Mouse (Mus musculus) forebrain, embryonic 14.5 days (tissue): ENCODE measurements around the gene Kctd13. TPM values are rescaled to one million over a fixed set of nuclear protein-coding genes. Genes with fewer than 3 reads are reported as not detected.
"Not testable (repeated sequence)": the region's sequence is repeated elsewhere in the genome, so short reads cannot be mapped to it uniquely, and the experiment has no call there.

ENCODE experiments used
- ATAC-seq: fragments of 200-750 bp; cut with Nextera tagmentation; 2 replicates; pipeline ENCODE4 v1.8.0; 2017; ENCODE audit warnings: mild to moderate bottlenecking, moderate library complexity
- DNase-seq: peaks from one replicate; pipeline ENCODE4 v3.0.0-alpha.2; 2015; ENCODE audit warnings: low spot score
- H3K27ac ChIP-seq: fragments of 300-500 bp; sonication (generic); 2 replicates; pipeline ENCODE4 v1.5.1; 2014; ENCODE audit warnings: low read depth, mild to moderate bottlenecking, control low read depth, low read length, moderate library complexity
- H3K27me3 ChIP-seq: fragments of 300-500 bp; sonication (generic); replicated peaks from 2 replicates; pipeline ENCODE4 v1.6.1; 2014; ENCODE audit warnings: low read length, control low read depth, mixed read lengths; ENCODE audit not compliant: control insufficient read depth, insufficient read depth
- H3K36me3 ChIP-seq: fragments of 300-500 bp; sonication (generic); 2 replicates; pipeline ENCODE4 v1.6.1; 2014; ENCODE audit warnings: low read length, control low read depth; ENCODE audit not compliant: control insufficient read depth, insufficient read depth
- H3K4me1 ChIP-seq: fragments of 300-500 bp; sonication (generic); 2 replicates; pipeline ENCODE4 v1.6.1; 2014; ENCODE audit warnings: antibody characterized with exemption, low read length, control low read depth; ENCODE audit not compliant: control insufficient read depth, insufficient read depth
- H3K4me2 ChIP-seq: fragments of 300-500 bp; sonication (generic); 2 replicates; pipeline ENCODE4 v1.6.1; 2014; ENCODE audit warnings: mild to moderate bottlenecking, control low read depth, low read length
- H3K4me3 ChIP-seq: fragments of 300-500 bp; sonication (generic); 2 replicates; pipeline ENCODE4 v1.5.1; 2014; ENCODE audit warnings: low read depth, low read length, control low read depth
- H3K9ac ChIP-seq: fragments of 300-500 bp; sonication (generic); 2 replicates; pipeline ENCODE4 v1.6.1; 2014; ENCODE audit warnings: mild to moderate bottlenecking, low read length, control low read depth, moderate library complexity
- H3K9me3 ChIP-seq: fragments of 300-500 bp; sonication (generic); replicated peaks from 2 replicates; pipeline ENCODE4 v1.6.1; 2016; ENCODE audit warnings: low read length, control low read depth, mixed read lengths; ENCODE audit not compliant: control insufficient read depth
- WGBS: fragments of 180-500 bp; shearing (Covaris S2); extraction: QIAGEN DNeasy Blood & Tissue Kit; methylation state at CpG from one replicate; pipeline ENCODE4 v1.1.7; 2014; 5-methylcytosine and 5-hydroxymethylcytosine counted together
- polyA plus RNA-seq: library from polyadenylated mRNA; unstranded; fragments of >200 nt; fragmentation: Nextera tagmentation; extraction: Ambion mirVana; gene quantifications from 2 replicates; pipeline ENCODE4 v1.2.1, GENCODE M21; 2014

The Kctd13 gene
- polyA plus RNA-seq, 1 experiment from 2014 or later, result 69.3 TPM

DNA sequence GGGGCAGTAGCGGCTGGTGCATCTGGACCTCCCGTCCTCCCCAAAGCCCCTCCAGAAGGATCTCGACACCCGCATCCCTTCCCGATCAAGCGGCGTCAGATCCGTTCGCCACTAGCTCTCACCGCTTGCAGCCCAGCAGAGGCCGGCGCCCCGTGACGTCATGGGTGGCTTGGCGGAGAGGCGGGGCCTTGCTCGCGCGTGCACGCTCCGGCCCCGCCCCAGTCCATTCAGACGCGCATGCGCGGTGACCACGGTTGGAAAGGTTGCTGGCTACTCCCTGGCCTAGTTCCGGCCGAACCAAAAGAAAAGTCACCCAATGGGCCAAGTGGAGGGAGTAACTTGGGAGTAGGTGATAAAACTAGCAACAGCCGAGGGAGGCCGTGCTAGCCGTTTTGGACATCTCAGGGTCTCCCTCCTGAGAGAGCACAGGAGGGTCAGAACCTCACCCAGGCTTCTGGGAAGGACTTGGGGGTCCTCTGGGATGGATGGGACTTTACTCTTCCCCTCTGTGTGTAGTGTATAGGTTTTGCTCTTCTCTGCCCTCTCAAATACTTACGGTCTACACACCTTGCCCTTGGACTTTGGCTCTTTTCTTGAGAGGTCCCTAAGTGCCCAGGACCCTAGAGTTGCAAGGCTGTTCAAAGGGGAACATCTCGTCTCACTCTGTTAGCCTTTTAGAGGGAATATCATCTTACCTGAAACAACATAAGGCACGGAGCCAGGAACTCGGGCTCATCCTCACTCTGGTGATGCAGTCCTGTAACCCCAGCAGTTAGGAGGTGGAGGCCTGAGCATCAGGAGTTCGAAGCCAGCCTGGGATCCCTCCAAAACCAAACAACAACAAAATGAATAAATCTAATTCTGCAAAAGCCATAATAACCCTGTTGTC, 30.3 kb upstream of the Kctd13 start:
- peak overlapping the region; percentile 72 for H3K27ac ChIP-seq
- WGBS, result 14% methylated on average over 37 of the region's 37 CpGs
- H3K4me3 ChIP-seq, result peak overlapping the region; percentile 55
- ATAC-seq (peak; percentile 97), DNase-seq (peak; percentile 94)
- H3K9me3 ChIP-seq, result no peaks in the 10 kb centered on the region
- no peaks in the 10 kb centered on the region for H3K27me3 ChIP-seq
- peak overlapping the region; percentile 58 for H3K4me2 ChIP-seq
- H3K4me1 ChIP-seq, result peaks cover 11% of the 10 kb centered on the region; the same call in 1 of the 2 replicates
- no peaks in the 10 kb centered on the region for H3K36me3 ChIP-seq
- H3K9ac ChIP-seq, result peak overlapping the region; percentile 78

DNA sequence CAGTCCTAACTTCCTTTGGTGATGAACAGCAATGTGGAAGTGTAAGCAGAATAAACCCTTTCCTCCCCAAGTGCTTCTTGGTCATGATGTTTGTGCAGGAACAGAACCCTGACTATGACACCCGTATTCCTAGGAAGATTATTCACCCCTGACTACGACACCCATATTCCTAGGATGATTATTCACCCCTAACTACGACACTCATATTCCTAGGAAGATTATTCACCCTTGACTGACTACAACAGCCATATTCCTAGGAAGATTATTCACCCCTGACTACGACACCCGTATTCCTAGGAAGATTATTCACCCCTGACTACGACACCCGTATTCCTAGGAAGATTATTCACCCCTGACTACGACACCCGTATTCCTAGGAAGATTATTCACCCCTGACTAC, 28.9 kb upstream of the Kctd13 start:
- not testable (repeated sequence) for H3K9ac ChIP-seq, H3K9me3 ChIP-seq, DNase-seq, ATAC-seq, H3K36me3 ChIP-seq, H3K4me2 ChIP-seq, H3K27ac ChIP-seq, H3K27me3 ChIP-seq, H3K4me3 ChIP-seq
- peaks cover 11% of the 10 kb centered on the region; the same call in 1 of the 2 replicates for H3K4me1 ChIP-seq
- 96% methylated on average over 7 of the region's 9 CpGs for WGBS

DNA sequence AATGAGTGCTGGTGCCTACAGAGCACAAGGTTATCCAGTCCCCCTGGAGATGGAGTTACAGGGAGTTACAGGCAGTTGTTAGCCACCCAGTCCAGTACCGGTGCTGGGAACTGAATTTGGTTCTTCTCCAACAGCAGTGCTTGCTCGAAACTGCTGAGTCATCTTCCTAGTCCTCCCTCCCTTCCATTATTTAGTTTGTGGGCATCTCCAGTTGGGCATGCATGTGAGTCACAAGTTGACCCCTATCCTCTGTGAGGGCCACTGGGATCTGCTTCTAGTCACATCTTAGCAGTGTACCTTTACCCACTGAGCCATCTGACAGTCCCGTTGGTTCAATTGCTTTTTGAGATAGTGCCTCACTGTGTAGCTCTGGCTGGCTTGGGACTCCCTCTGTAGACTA, 23.1 kb upstream of the Kctd13 start:
- ATAC-seq, result no peak
- Histone ChIP-seq H3K4me3 (no peak overlapping the region), H3K9ac (no peak overlapping the region), H3K27ac (no peak overlapping the region), H3K9me3 (no peaks in the 10 kb centered on the region), H3K4me2 (no peak overlapping the region), H3K36me3 (no peaks in the 10 kb centered on the region), H3K4me1 (no peaks in the 10 kb centered on the region), H3K27me3 (no peaks in the 10 kb centered on the region)
- WGBS, result 79% methylated on average over 3 of the region's 3 CpGs
- DNase-seq, result no peak

DNA sequence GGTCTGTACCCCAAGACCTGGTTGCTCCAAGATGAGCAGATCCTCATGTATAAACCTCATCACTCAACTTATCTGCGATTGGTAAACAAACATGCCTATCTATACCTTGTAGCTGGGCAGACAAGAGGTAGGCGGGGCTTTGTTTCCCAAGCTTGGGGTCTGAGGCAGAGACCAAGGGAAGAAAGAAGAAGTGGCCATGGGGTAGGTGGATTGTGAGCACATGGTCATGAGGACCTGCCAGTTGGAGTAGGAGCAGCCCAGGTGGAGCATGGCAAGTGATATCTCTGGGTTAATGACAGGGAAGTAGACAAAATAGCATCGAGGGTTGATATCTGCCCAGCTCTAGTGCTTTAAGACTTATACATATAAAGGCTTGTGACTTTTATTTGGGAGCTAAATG, 13.8 kb upstream of the Kctd13 start:
- Histone ChIP-seq H3K4me2 (no peak overlapping the region), H3K27me3 (no peaks in the 10 kb centered on the region)
- WGBS, result 91% methylated on average over 3 of the region's 3 CpGs

DNA sequence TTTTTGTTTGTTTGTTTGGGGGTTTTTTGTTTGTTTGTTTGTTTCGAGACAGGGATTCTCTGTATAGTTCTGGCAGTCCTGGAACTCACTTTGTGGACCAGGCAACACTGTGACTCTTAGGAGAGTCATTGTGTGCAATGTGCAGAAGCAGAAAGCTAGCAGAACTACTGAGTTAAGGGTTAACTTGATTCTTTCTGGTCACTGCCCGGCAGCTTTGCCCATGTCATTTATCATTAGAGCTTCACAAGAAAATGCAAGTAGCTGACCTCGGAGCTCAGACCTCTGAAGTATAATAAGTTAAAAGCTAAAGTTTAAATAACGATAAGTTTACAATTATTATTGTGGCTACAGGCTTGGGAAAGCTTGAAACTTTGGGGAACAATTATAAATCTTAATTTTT, 10.3 kb upstream of the Kctd13 start:
- not testable (repeated sequence) for H3K27ac ChIP-seq, H3K9me3 ChIP-seq, H3K27me3 ChIP-seq, H3K36me3 ChIP-seq, H3K4me3 ChIP-seq, H3K9ac ChIP-seq, ATAC-seq, H3K4me2 ChIP-seq, H3K4me1 ChIP-seq, DNase-seq
- WGBS, result 62% methylated on average over 4 of the region's 4 CpGs

More for the DNA sequence above, 13.8 kb upstream of the Kctd13 start:
- no peak overlapping the region for H3K27ac ChIP-seq
- DNase-seq (no peak), ATAC-seq (no peak)
- no peak overlapping the region for H3K4me3 ChIP-seq
- no peak overlapping the region for H3K9ac ChIP-seq
- no peaks in the 10 kb centered on the region for H3K4me1 ChIP-seq
- no peaks in the 10 kb centered on the region for H3K36me3 ChIP-seq
- no peaks in the 10 kb centered on the region for H3K9me3 ChIP-seq

DNA sequence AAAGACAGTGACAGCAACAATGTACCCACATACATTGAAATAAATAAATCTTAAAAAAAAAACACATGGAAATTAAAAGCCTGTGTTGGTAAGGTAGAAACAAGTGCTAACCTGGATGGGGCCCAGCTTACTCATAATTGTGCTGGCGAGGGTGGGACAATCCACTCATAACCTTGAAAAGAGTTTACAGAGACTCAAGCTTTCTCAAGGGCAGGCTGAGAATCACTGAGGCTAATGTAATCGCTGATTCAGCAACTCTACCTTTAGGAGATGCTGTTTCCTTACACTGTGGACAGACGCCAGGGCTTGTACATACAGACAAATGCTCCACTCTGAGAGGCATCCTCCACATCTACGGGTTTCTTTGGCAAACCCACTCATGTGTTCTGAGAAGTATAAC, 8.7 kb upstream of the Kctd13 start:
- Histone ChIP-seq H3K4me2 (no peak overlapping the region), H3K4me3 (no peak overlapping the region), H3K27ac (no peak overlapping the region), H3K36me3 (no peaks in the 10 kb centered on the region), H3K27me3 (no peaks in the 10 kb centered on the region), H3K9ac (no peak overlapping the region), H3K9me3 (no peaks in the 10 kb centered on the region), H3K4me1 (0 out of 2 replicates have a peak, but pooled peaks cover 6% of the 10 kb centered on the region)
- DNase-seq (no peak), ATAC-seq (no peak)
- WGBS, result 87% methylated on average over 4 of the region's 4 CpGs

DNA sequence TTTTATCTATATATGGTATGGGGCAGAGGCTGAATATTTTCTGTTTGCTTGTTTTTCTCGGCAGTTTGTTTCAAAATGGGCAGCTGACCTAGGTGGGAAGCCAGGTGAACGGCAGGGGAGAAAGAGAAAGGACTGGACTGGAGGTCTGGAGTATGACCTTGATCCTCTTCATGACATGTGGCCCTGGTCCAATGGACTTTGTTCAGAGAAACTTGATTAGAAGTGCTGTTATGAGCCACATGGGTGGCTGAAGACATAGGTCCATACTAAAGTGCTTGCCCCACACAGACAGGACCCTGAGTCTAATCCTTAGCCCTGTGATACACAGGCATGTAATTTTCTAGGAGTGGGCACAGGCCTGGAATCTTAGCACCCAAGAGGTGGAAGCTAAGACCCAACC, 7.1 kb upstream of the Kctd13 start:
- DNase-seq (no peak), ATAC-seq (no peak)
- no peaks in the 10 kb centered on the region for H3K9me3 ChIP-seq
- WGBS, result 80% methylated on average over 2 of the region's 2 CpGs
- H3K36me3 ChIP-seq, result no peaks in the 10 kb centered on the region
- H3K27ac ChIP-seq, result no peak overlapping the region
- H3K4me3 ChIP-seq, result no peak overlapping the region
- H3K4me2 ChIP-seq, result peak overlapping the region; percentile 28; the same call in 1 of the 2 replicates
- H3K9ac ChIP-seq, result no peak overlapping the region
- no peaks in the 10 kb centered on the region for H3K27me3 ChIP-seq
- H3K4me1 ChIP-seq, result 0 out of 2 replicates have a peak, but pooled peaks cover 6% of the 10 kb centered on the region

DNA sequence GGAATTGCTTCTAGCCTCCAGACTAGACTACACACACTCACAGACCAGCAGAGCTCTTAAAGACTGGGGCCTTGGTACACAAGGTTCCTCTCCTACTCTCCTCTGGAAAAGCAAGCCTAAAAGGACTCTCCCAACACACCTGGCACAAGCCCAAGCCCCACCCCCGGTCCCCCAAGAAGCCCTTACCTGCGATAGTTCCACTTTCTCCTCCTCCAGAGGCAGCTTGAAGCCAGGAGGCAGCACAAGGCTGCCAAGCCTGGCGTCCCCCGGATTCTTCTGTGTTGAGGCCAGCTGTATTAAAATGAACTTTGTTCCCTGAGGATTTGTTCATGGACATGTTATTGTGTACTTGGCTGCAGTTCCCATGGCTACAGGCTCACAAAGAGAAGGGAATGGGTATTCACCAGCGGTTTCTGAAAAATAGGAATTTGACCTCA, 6.0 kb upstream of the Kctd13 start, which contains the start of gene Tmem219:
Tmem219 (minus strand) TSS at position 294 of the 437 bp plus-strand sequence.
- Histone ChIP-seq H3K4me3 (no peak within 1 kb of the TSS), H3K9ac (peak within 1 kb of the TSS; percentile 50), H3K4me2 (peak within 1 kb of the TSS; percentile 28), H3K9me3 (no peaks in the 10 kb centered on the region), H3K27me3 (no peaks in the 10 kb centered on the region), H3K4me1 (0 out of 2 replicates have a peak, but pooled peaks cover 6% of the 10 kb centered on the region), H3K36me3 (no peaks in the 10 kb centered on the region), H3K27ac (peak within 1 kb of the TSS; percentile 72)
- ATAC-seq (peak; percentile 60), DNase-seq (peak; percentile 76)
- 15% methylated on average over 5 of the region's 5 CpGs for WGBS

DNA sequence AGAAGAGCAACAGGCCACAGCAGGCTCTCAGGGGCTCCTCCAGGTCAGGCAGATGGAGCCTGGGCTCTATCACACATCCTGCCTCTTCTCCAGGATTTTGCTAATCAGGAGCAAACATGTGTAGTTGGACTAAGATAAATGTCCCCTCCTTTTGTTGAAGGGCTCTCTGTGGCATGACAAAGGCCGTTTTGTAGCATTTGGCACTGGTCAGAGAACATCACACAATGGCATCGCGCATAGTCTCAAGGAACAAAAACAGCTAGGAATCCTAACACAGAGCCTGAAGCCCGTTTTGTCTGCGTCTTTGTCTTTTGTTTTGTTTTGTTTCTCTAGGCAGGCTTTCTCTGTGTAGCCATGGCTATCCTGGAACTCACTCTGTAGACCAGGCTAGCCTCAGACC, 4.7 kb upstream of the Kctd13 start:
- DNase-seq (no peak), ATAC-seq (no peak)
- Histone ChIP-seq H3K4me3 (no peak overlapping the region), H3K4me1 (0 out of 2 replicates have a peak, but pooled peaks cover 6% of the 10 kb centered on the region), H3K9me3 (no peaks in the 10 kb centered on the region), H3K27me3 (no peaks in the 10 kb centered on the region), H3K9ac (no peak overlapping the region), H3K4me2 (no peak overlapping the region), H3K27ac (no peak overlapping the region), H3K36me3 (no peaks in the 10 kb centered on the region)
- 65% methylated on average over 5 of the region's 5 CpGs for WGBS
